Comparison of ENCODE assay signal across 28 mouse cellular contexts in genomic region chr1:165781911-165782310, GRCm38 (mm10). TPM values are rescaled to one million over a fixed set of nuclear protein-coding genes. Genes with fewer than 3 reads are reported as not detected.
"Had no signal": no experiment of that assay in that cellular context is flagged by ENCODE, and none has a peak within 500 bp of the region (broad histone marks: within the 10 kb centered on the region; RNA-seq: fewer than 3 reads in every experiment).

No protein-coding gene starts in this region.

- DNase-seq: kidney, adult 11 months; kidney, adult 8-10 months; kidney, postnatal 10 days; kidney, postnatal 36 days; layer of hippocampus, postnatal 36 days; left cerebral cortex, postnatal 4 days; lung, adult 18-20 months; lung, postnatal 10 days; lung, postnatal 36 days; right cerebral cortex, adult 18-20 months; right cerebral cortex, postnatal 14 days; right cerebral cortex, postnatal 4 days; thymus, adult 18-20 months; thymus, postnatal 25 days had no signal

- H3K4me3 ChIP-seq: kidney, embryonic 15.5 days; left cerebral cortex, adult 2 months; limb, embryonic 12.5 days; limb, embryonic 15.5 days; liver, embryonic 12.5 days; liver, embryonic 15.5 days; lung, embryonic 15.5 days; megakaryocyte, embryonic 14.5 days; midbrain, embryonic 15.5 days; neural tube, embryonic 12.5 days; neural tube, embryonic 15.5 days had no signal

- H3K27me3 ChIP-seq: limb, embryonic 15.5 days had no signal

- H3K36me3 ChIP-seq: kidney, embryonic 15.5 days; limb, embryonic 12.5 days; limb, embryonic 15.5 days; liver, embryonic 12.5 days; liver, embryonic 15.5 days; lung, embryonic 15.5 days; midbrain, embryonic 10.5 days; midbrain, embryonic 15.5 days; neural tube, embryonic 12.5 days; neural tube, embryonic 15.5 days had no signal

- H3K27ac ChIP-seq: kidney, embryonic 15.5 days; left cerebral cortex, adult 2 months; limb, embryonic 12.5 days; limb, embryonic 15.5 days; liver, embryonic 12.5 days; liver, embryonic 15.5 days; lung, embryonic 15.5 days; midbrain, embryonic 15.5 days; neural tube, embryonic 12.5 days; neural tube, embryonic 15.5 days; stomach, postnatal 0 days had no signal

RNA-seq across cellular contexts. Expression of gene Cd247, which starts 6.6 kb away (rescaled TPM):
- total RNA-seq: layer of hippocampus, postnatal 36 days; left cerebral cortex, adult 2 months; left cerebral cortex, postnatal 10 days had no signal
